Mouse (Mus musculus): ENCODE data around the gene Ryk.

DNA sequence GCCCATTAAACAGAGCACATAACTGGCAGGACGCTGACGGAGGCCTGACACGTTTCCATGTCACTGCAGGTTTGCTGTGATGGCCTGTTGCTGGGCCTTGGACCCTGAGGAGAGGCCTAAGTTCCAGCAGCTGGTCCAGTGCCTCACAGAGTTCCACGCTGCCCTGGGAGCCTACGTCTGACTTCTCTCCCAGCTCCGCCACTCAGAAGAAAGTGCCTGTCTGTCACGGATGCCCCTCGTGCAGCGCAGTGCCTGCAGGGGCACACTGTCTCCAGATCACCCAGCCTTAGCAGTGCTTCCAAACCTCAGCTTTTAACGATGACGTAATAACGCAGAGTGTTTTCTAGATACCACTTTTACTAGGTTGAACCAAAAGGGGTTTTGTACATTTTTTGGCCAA is 72.1 kb downstream of the Ryk start:
- TF ChIP-seq CTCF (IDR thresholded peaks at IDR 0.05; ENCODE audit: borderline replicate concordance, control insufficient read depth, extremely low read depth, insufficient read depth, low read length, poor library complexity) (no peak), POLR2A (IDR thresholded peaks at IDR 0.05; ENCODE audit: control insufficient read depth, extremely low read depth, insufficient read depth, low read length, poor library complexity) (no peak)
